Mouse (Mus musculus) erythroid progenitor cell, adult 5-6 weeks (primary cell): ENCODE results near the gene Apbb1. TPM values are rescaled to one million over a fixed set of nuclear protein-coding genes. Genes with fewer than 3 reads are reported as not detected.

Experiments
- ATAC-seq: replicated peaks from 2 replicates; pipeline ENCODE4 v1.8.0; 2016; ENCODE audit warnings: moderate number of reproducible peaks, mild to moderate bottlenecking, moderate TSS enrichment, inconsistent platforms; ENCODE audit not compliant: poor library complexity, low FRiP score, severe bottlenecking
- total RNA-seq, 2 experiments: library from RNA; stranded (forward) in 1 of 2; stranded (reverse) in 1 of 2; fragments of 150-400 nt in 1 of 2; fragments of 186-747, 209-891 nt in 1 of 2; gene quantifications; 2 replicates each; pipeline versions ENCODE4 v1.2.3 to v1.2.4; 2015 to 2017; ENCODE audit warnings: low replicate concordance in 2 of 2

The Apbb1 gene
- total RNA-seq, 2 experiments from 2014 or later: 7.3 TPM; not detected in 1

DNA sequence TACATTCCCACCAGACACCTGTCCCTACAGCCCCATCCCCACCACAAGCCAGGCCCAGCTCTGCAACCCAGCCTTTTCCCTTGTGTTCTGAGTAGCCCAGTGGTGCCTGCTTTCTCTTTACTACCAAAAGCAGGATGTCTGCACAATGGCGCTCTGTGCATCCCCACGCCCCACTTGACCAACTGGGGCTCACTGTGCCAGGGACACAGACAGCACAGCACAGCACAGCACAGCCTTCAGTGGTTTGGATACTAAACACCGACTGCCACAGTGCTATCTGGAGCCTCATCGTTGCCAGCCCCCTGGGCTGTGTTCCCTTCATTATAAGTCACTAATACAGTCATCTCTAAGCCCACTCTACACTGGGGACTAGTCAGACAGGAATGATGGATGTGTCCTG is 6.9 kb downstream of the Apbb1 start:
- ATAC-seq: no peak

- no peak for ATAC-seq
These were observed 8.5 kb downstream of the Apbb1 start for GRCm38 (mm10) chr7:105572949-105573348.

GRCm38 (mm10) chr7:105570756-105571155 is 10.7 kb downstream of the Apbb1 start:
- no peak for ATAC-seq

GRCm38 (mm10) chr7:105569512-105570496 is 11.6 kb downstream of the Apbb1 start:
- no peak for ATAC-seq

DNA sequence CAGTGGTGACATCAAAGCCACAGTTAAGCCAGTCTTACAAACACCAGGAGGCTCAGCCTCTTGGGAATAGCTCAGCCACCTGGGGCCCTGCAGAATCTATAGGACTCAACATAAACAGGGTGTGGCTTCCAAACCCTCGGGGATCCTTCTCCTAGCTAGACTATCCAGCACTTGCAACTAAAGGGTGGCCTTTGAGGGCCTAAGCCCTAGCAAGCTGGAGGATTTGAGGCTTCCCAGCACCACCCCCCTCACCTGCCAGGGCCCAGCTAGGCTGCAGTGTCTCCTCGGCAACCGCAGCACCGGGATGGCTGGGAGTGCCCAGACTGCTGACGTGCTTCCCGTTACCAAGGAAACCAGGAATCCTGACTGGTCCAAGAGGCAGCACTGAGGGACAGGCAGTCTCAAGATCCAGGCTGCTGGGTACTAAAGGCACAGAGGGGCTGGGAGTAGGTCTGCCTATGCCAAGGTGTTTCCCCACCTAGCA is 12.4 kb downstream of the Apbb1 start:
- ATAC-seq: no peak

DNA sequence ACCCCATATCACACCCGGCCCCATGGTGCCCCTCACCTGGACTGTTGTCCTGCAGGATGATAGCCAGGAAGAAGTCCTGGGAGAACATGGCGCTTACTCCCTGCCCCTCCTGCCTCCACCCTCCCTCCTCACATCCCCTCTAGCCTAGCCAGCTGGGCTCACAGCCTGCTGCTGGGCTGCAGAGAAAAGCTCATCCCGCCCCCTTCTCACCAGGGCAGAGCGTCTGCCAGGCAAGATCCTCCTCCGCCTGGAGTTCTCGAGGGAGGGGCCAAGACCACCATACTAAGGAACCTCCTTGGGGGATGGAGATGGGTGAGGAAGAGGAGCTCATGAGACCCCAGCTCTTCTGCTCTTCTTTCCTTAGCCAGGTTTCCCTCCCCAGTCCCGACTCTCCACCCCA is 12.9 kb downstream of the Apbb1 start:
- no peak for ATAC-seq

- ATAC-seq: no peak
These were observed 16.2 kb downstream of the Apbb1 start for GRCm38 (mm10) chr7:105565071-105565836.

GRCm38 (mm10) chr7:105563367-105563766 is 18.1 kb downstream of the Apbb1 start:
- no peak for ATAC-seq

DNA sequence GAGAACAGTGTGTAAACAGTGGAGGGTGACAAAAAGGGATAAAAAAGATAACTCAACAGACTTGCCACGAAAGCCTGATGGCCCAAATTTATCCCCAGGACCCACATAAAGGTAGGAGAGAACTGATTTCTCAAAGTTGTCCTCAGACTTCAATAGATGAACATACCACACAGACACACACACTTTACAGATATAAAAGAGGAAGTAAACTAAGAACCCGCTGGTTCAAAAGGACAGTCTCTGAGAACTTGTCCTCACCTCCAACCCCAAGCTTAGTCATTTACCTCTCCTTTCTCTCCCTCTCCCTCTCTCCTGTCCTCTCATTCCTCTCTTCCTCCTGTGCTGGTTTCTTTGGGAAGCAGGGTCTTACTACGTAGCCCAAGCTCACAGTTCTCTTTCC is 19.1 kb downstream of the Apbb1 start:
- ATAC-seq: no peak

DNA sequence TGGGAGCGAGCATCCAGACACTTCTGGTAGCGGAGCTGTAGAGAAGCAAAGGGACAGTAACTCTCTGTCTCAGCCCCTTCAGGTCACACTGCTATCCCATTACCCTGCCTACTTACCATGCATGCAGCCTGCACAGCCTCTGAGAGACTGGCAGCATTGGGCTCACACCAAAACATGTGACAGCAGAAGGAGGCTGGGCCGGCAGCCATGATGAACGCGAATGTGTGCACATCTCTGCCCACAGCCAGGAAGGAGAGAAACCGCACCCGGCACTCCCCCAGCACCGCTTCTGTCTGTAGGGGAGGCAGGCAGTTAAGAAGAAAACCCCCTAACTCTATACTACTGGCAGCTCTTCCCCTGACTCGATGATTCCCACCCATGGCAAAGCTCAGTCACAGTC is 22.4 kb downstream of the Apbb1 start:
- no peak for ATAC-seq

GRCm38 (mm10) chr7:105557671-105558070 is 23.8 kb downstream of the Apbb1 start:
- no peak for ATAC-seq

- no peak for ATAC-seq
These were observed 25.0 kb downstream of the Apbb1 start for GRCm38 (mm10) chr7:105556406-105556805.

DNA sequence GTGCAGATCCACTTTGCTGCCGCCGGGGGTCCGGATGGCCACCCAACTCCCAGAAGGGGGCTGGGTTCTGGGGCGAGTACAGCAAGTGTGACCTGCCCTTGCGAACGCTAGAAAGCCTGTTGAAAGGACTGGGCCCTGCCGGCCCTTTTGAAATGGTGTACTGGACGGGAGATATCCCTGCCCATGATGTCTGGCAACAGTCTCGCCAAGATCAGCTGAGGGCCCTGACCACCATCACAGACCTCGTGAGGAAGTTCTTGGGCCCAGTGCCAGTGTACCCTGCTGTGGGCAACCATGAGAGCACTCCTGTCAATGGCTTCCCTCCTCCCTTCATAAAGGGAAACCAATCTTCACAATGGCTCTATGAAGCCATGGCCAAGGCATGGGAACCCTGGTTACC is 25.9 kb downstream of the Apbb1 start:
- ATAC-seq: no peak

DNA sequence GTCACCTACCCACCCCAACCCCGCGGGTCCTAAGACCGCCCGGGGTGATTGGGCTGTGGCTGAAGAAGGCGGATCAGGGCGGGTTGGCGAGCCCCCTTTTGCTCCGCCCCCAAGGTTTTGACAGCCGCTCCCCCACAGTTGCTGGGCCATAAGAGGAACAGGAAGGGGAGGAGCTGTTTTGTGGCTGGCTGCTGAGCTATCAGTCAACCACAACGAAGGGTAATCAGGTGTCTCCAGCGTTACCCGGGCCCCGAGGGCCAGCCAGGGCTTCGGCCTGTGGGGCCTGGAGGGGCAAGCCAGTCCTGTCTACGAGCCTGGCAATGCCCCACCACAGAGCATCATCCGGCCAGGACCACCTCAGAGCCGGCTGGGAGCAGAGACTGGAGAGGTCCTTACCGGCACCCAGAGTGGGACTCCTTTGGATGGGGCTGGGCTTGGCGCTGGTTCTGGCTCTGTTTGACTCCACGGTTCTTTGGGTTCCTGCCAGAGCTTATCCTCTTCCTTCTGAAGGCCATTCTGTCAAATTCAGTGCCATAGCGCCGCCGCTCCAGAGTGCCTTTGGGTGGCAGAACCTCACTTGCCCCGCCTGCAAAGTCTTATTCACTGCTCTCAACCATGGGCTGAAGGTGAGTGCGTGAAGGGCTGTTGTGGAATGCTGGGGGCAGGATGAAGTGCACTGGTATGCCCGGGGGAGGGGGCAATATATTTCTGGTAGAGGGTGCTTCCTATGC is 27.1 kb downstream of the Apbb1 start, which contains the start of gene Smpd1:
Gene Smpd1, plus strand, starts transcription at position 149 of the 731 bp plus-strand sequence.
- ATAC-seq: peak; percentile 95

DNA sequence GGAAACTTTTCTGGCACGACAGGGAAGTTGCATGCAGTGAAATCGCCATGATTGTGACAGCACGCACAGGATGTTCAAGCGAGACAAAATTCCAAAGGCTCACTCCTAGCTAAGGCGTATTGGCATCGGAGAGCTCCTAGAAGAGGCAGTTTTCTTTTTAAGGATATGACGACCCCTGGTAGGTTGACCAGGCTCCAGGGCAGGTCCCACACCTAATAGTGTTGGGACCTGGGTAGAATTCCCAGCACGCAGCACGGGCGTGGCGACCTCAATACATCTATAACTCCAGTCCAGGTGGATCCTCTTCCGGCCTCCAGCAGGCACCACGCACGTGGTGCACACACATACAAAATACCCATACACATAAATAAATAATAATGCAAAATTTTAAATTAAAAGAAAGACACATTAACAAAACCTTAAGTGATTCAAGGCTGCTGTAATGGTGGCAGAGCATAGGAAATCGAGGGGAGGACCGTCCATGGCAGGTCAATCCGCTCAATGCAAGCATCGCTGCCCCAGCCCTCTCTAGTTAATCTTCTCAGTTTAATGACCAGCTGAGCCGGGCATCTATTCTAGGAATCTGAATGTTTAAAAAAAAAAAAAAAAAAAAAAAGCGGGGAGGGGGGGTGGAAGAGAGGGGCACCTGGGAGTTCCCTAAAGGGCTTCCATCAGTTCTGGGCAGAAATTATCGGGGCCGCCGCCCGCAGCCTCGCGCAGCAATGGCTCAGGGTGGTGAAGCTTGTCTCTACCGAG is 27.8 kb downstream of the Apbb1 start:
- no peak for ATAC-seq

GRCm38 (mm10) chr7:105549035-105549434 is 32.4 kb downstream of the Apbb1 start:
- no peak for ATAC-seq

DNA sequence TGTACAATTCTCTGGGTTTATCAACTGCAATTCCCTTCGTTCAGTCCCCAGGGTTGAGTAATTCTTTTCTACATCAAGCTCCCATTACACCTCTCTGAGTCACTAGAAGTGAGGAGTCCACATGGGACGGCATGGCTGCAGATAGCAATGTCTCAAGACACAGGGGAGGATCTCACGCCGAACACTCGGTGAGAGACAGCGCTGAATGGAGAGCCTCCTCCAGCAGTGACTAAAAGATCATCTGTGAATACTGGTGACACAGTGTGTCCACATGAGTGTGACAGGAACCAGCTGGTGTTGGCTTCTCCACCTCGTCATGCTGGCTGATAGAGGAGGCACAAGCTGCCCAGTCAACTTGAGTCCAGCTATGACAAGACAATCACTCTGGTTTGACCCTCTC is 33.5 kb downstream of the Apbb1 start:
- no peak for ATAC-seq

DNA sequence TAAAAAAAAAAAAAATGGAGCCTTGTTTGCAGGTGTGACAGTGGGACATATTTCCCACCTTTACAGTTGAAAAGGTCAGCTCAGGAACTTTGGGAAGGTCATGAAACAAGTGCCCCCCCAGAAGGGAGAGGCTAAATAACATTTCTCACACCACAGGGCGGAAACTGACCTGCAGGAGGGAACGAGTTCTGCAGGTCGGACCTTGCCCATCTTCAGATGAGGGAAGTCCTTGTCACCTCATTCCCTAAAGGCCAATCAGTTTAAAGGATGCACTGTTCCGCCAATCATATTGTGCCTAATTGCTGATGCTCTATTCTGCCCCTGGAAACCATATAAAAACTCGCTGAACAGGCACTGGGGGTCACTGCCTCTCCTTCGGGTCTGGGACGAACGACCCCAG is 35.5 kb downstream of the Apbb1 start:
- ATAC-seq: no peak

DNA sequence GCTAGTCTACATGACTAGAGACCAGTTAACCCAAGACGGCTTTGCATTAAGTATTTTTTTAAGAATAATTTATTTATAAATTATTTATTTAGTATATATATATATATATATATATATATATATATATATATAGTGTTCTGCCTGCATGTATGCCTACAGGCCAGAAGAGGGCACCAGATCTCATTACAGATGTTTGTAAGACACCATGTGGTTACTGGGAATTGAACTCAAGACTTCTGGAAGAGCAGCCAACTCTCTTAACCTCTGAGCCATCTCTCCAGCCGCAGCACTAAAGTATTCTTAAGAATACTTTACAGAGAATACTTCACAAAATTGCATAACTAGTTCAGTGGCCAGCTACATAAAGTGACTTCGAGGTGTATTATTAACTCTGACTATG is 47.3 kb downstream of the Apbb1 start:
- ATAC-seq: no peak
